Mouse (Mus musculus): ENCODE measurements around the gene Itgax.
"Not testable (repeated sequence)": the region's sequence is repeated elsewhere in the genome, so short reads cannot be mapped to it uniquely, and the experiment has no call there.

Gene Itgax

DNA sequence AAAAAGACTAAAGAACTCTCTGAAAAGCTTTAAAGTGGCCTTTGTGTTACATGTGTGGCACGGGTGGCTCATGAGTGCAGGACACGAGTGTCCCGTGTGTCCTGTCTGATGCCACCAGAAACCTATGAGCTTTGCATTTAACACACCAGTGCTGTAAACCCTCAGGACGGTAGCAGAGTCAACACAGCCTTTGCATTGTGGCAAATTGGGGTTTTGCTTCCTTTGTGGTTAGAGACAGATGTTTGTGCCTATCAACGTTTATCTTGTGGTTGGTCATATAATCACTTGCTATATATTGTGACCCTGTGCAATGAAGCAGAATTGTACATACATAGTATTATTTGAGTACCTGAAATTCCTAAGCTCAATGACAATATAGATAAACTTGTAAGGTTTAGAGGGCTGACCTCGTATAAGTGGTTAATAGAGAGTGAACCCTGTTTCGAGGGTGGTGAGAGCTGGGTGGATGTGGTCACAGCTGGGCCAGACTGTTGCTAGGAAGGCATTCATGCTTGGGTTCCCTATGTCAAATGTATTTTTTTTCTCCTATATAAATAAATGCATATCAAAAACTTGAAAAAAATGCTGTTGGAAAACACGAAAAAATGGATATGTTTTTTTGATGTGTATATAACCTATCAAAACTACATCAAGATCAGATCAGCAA lies 29.5 kb downstream of the Itgax start:
- not testable (repeated sequence) for DNase-seq (ENCODE audit: low spot score in 2 of 2)

DNA sequence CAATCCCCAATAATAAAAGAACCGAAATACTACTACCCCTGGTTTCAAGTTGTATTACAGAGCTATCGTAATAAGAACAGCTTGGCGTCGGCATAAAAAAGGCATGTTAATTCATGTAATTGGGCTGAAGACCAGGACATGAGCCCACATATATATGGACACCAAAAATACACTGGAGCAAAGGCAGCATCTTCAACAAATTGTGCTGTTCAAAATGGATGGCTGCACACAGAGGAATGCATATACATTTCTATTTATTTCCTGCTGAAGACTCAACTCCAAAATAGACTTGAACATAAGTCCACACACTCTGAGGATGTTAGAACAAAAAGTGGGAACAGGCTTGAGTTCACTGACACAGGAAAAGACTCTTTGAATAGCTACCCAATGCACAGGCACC lies 34.7 kb downstream of the Itgax start:
- DNase-seq (ENCODE audit: low spot score in 2 of 2), result no peak

GRCm38 (mm10) chr7:128166391-128166790 lies 37.0 kb downstream of the Itgax start:
- DNase-seq (ENCODE audit: low spot score in 2 of 2), result no peak

- DNase-seq (ENCODE audit: low spot score in 2 of 2), result no peak
These were observed 40.6 kb downstream of the Itgax start for GRCm38 (mm10) chr7:128169996-128170395.

DNA sequence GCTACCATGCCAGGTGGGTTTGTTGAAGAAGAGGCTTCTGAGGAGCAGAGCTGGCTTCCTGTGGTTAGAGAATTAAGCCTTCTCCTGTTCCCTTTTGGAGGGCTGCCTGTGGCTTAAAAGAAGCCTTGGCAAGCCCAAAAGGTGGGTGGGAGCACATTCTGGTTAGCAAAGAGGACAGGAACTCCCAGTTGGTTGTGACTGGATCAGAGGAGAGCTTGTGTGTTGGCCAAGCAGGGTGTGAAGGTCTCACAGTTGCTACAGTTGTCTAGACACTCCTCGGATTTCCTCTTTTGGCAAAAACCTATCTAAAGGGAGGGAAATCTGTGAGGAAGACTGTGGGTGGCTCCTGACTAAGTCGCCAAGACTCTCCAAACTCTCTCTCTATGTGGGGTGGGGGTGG lies 49.0 kb downstream of the Itgax start:
- DNase-seq (ENCODE audit: low spot score in 2 of 2), result no peak

DNA sequence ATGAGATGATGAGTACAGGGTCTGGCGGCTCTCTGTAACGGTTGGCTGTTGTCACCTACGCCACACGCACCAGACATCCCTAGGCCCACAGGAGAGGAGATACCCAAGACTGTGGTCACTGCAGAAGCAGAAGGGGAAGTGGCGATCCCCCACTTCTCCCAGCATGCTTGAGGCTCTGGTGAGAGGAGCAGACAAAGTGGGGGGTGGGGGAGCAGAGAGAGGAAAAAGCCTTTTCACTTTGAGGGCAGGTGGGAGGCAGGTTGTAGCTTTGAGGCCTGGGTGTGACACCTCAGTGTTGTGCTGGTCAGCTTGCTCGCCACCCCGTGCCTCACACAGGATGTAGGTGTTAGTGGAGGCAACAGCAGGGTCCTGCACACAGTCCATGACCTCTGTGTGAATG lies 50.8 kb downstream of the Itgax start:
- DNase-seq (ENCODE audit: low spot score in 2 of 2), result no peak

GRCm38 (mm10) chr7:128180546-128180945 lies 51.2 kb downstream of the Itgax start:
- DNase-seq (ENCODE audit: low spot score in 2 of 2), result no peak

DNA sequence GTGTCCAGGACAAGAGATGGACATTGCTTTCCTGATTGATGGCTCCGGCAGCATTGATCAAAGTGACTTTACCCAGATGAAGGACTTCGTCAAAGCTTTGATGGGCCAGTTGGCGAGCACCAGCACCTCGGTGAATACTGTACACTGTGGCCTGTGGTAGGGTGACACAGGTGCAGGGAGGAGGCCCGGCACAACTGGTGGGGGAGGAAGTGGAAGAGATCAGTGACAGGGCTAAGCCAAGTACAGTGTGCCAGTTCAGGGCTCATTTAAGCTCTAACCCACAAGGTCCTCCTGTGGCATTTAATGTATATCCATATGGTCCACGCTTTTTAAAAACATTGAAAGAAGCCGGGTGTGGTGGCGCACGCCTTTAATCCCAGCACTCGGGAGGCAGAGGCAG lies 52.3 kb downstream of the Itgax start:
- no peak for DNase-seq (ENCODE audit: low spot score in 2 of 2)
